Mouse (Mus musculus): ENCODE measurements around the gene Catsper1.
A peak's percentile ranks its signal among the peaks of the same experiment; 100 is the strongest.

DNA sequence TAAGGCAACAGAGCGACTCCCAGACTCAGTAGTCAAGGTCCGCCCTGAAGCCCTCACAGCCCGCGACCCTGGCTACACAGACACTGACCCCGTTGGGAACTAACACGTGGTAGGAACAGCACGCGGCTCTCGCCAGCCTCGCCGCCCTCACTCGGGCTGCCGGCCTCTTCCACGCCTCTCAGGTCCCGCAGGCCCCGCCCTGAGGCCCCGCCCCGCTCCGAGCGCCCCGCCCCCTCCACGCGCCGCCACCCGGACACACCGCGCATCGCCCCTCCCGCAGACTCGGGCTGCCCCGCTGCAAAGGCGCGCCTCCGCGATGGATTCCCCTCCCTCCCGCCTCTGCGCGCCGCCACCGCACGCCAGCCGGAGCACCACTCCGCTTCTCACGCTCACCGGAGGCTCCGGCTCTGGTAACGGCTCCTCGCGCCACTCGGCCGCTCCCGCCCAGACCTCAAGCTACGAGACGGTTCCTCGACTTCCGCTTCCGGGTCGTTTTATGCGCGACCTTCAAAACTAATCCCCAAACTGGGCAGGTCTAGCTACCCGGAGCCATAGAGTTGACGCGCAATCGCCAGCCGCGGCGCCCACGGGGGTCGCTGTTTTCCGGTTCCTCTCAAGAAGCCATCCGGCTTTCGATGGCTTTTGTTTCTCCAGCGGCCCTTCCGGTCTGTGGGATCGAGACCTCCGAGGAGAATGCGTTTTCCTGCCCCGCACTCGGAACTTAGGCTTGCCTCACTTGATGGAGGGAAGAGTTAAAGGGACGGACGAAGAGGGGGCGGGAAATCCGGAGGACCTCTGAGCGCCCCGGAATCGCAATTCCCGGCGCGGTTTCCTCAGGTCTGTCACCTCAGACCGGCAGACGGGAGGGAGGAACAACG lies 30.9 kb downstream of the Catsper1 start, which contains the start of gene Eif1ad:
- peak; percentile 40 for TF ChIP-seq CTCF (IDR thresholded peaks at IDR 0.05; ENCODE audit: low read depth)
- peak; percentile 87 for TF ChIP-seq EP300 (IDR thresholded peaks at IDR 0.05; ENCODE audit: low read depth)
